Mouse (Mus musculus) adipose tissue, adult 10 weeks (tissue): Measurements from ENCODE around the gene Grhl1. TPM values are rescaled to one million over a fixed set of nuclear protein-coding genes. Genes with fewer than 3 reads are reported as not detected.

ENCODE experiments used
- polyA plus RNA-seq: library from polyadenylated mRNA; stranded (reverse); fragments of 350-450 nt; fragmentation: Illumina TruSeq; extraction: RNeasy Lipid Tissue Mini Kit (QIAGEN cat#74804); gene quantifications from one replicate; pipeline ENCODE4 v1.2.3, GENCODE M21; 2014; ENCODE audit warnings: low read depth, low replicate concordance

Gene Grhl1
- polyA plus RNA-seq = 13.3 TPM

GRCm38 (mm10) chr12:24571523-24572392 lies at the start of gene Grhl1:
Grhl1 (plus strand) TSS chr12:24572283.

GRCm38 (mm10) chr12:24651063-24651557 lies 79.0 kb downstream of the Grhl1 start, which contains the start of gene Klf11:
Klf11 (plus strand) TSS chr12:24651274.

Other genes with a start within 250 kb of the Grhl1 start
- gene Taf1b, start 73.9 kb upstream of the Grhl1 start, polyA plus RNA-seq = 11.4 TPM
- 8.7 TPM for gene Klf11, start 79.0 kb downstream of the Grhl1 start, polyA plus RNA-seq
- gene Cys1, start 109.5 kb downstream of the Grhl1 start, polyA plus RNA-seq = 11.0 TPM
- gene Rrm2, start 136.0 kb downstream of the Grhl1 start, polyA plus RNA-seq = 5.0 TPM